Mouse (Mus musculus) G1E (cell line): Measurements from ENCODE around the gene Phactr3. TPM values are rescaled to one million over a fixed set of nuclear protein-coding genes. Genes with fewer than 3 reads are reported as not detected.

Source experiments
- ATAC-seq: 2 replicates; pipeline ENCODE4 v1.8.0; 2016; ENCODE audit warnings: mild to moderate bottlenecking; ENCODE audit not compliant: insufficient number of reproducible peaks, poor library complexity, low FRiP score, severe bottlenecking; ENCODE audit errors: extremely low read depth
- DNase-seq: peaks from one replicate; pipeline ENCODE4 v3.0.0; 2012; ENCODE audit warnings: low spot score
- H3K27me3 ChIP-seq: 2 replicates; pipeline ENCODE4 v1.6.1; 2012; ENCODE audit warnings: mild to moderate bottlenecking, low read length, inconsistent platforms; ENCODE audit not compliant: insufficient read depth
- H3K36me3 ChIP-seq: replicated peaks from 2 replicates; pipeline ENCODE3; 2012; ENCODE audit warnings: mild to moderate bottlenecking, inconsistent platforms
- H3K4me1 ChIP-seq: 2 replicates; pipeline ENCODE4 v1.6.1; 2012; ENCODE audit warnings: low read depth, low read length, inconsistent platforms, mixed read lengths; ENCODE audit not compliant: insufficient read depth
- H3K4me3 ChIP-seq: 2 replicates; pipeline ENCODE4 v1.5.1; 2012; ENCODE audit warnings: low read depth, mild to moderate bottlenecking, inconsistent platforms, low read length, moderate library complexity, mixed read lengths
- H3K9me3 ChIP-seq: replicated peaks from 2 replicates; pipeline ENCODE4 v1.6.1; 2012; ENCODE audit warnings: inconsistent platforms
- CTCF ChIP-seq: IDR thresholded peaks from 2 replicates; pipeline ENCODE4 v1.5.1; 2012; ENCODE audit warnings: low read depth, low read length, inconsistent platforms, mixed read lengths
- GATA1 ChIP-seq: IDR thresholded peaks from 2 replicates; pipeline ENCODE4 v1.6.1; 2012; ENCODE audit warnings: borderline replicate concordance, low read length, inconsistent platforms, mixed read lengths
- GATA2 ChIP-seq: IDR thresholded peaks from 2 replicates; pipeline ENCODE4 v1.6.1; 2012; ENCODE audit warnings: low read depth, low read length, inconsistent platforms, borderline replicate concordance
- POLR2AphosphoS5 ChIP-seq: IDR thresholded peaks from 2 replicates; pipeline ENCODE4 v1.6.1; 2012; ENCODE audit warnings: low read depth, low read length, inconsistent platforms; ENCODE audit not compliant: insufficient replicate concordance
- TAL1 ChIP-seq: conservative IDR thresholded peaks from 2 replicates; pipeline ENCODE4 v1.6.1; 2012; ENCODE audit warnings: low read depth, low read length, inconsistent platforms, mixed read lengths
- polyA plus RNA-seq: library from polyadenylated mRNA; stranded (reverse); fragments of >175 nt; gene quantifications from 2 replicates; pipeline ENCODE4 v1.2.3, GENCODE M21; 2012
- total RNA-seq, 2 experiments: library from RNA; stranded (forward) in 1 of 2; stranded (reverse) in 1 of 2; fragments of 200-1000 nt in 1 of 2; fragments of >200 nt in 1 of 2; fragmentation: Nextera tagmentation in 1 of 2; gene quantifications; 2 replicates each; pipeline ENCODE4 v1.2.3; 2014 to 2017

The Phactr3 gene
- total and polyA plus RNA-seq, 3 experiments = 0.05 TPM; not detected in 2

GRCm38 (mm10) chr2:178313539-178313938 lies 194.8 kb downstream of the Phactr3 start:
- Histone ChIP-seq H3K9me3 (peaks cover 96% of the 10 kb centered on the region), H3K4me3 (no peak overlapping the region), H3K4me1 (no peaks in the 10 kb centered on the region), H3K36me3 (no peaks in the 10 kb centered on the region), H3K27me3 (no peaks in the 10 kb centered on the region)
- DNase-seq (no peak), ATAC-seq (no peak)
- no peak for TF ChIP-seq CTCF
- TF ChIP-seq GATA1 = no peak
- TF ChIP-seq POLR2AphosphoS5 = no peak
- TF ChIP-seq TAL1 = no peak
- TF ChIP-seq GATA2 = no peak

GRCm38 (mm10) chr2:178316281-178316680 lies 197.5 kb downstream of the Phactr3 start:
- H3K4me1 ChIP-seq = no peaks in the 10 kb centered on the region
- DNase-seq = no peak
- no peak overlapping the region for H3K4me3 ChIP-seq
- no peaks in the 10 kb centered on the region for H3K36me3 ChIP-seq
- no peak for ATAC-seq
- TF ChIP-seq POLR2AphosphoS5 = no peak
- no peak for TF ChIP-seq CTCF
- no peak for TF ChIP-seq TAL1
- H3K9me3 ChIP-seq = peaks cover 96% of the 10 kb centered on the region
- no peaks in the 10 kb centered on the region for H3K27me3 ChIP-seq

- H3K27me3 ChIP-seq = no peaks in the 10 kb centered on the region
- TF ChIP-seq GATA2 (no peak), TAL1 (no peak), GATA1 (no peak), POLR2AphosphoS5 (no peak), CTCF (no peak)
- no peaks in the 10 kb centered on the region for H3K4me1 ChIP-seq
- ATAC-seq = no peak
- H3K4me3 ChIP-seq = no peak overlapping the region
- peaks cover 99% of the 10 kb centered on the region for H3K9me3 ChIP-seq
- DNase-seq = no peak
- H3K36me3 ChIP-seq = no peaks in the 10 kb centered on the region
Observed at GRCm38 (mm10) chr2:178319766-178320165, 201.0 kb downstream of the Phactr3 start.

- no peak for DNase-seq
- Histone ChIP-seq H3K4me1 (no peaks in the 10 kb centered on the region), H3K36me3 (no peaks in the 10 kb centered on the region), H3K27me3 (no peaks in the 10 kb centered on the region), H3K9me3 (peaks cover 99% of the 10 kb centered on the region), H3K4me3 (no peak overlapping the region)
- no peak for ATAC-seq
- TF ChIP-seq GATA1 = no peak
- no peak for TF ChIP-seq GATA2
- TF ChIP-seq CTCF = no peak
- TF ChIP-seq TAL1 = no peak
- no peak for TF ChIP-seq POLR2AphosphoS5
Observed at GRCm38 (mm10) chr2:178321271-178321670, 202.5 kb downstream of the Phactr3 start.

GRCm38 (mm10) chr2:178324410-178324809 lies 205.6 kb downstream of the Phactr3 start:
- H3K36me3 ChIP-seq = no peaks in the 10 kb centered on the region
- TF ChIP-seq TAL1 = no peak
- TF ChIP-seq CTCF = no peak
- no peak for TF ChIP-seq GATA1
- DNase-seq (no peak), ATAC-seq (no peak)
- no peaks in the 10 kb centered on the region for H3K27me3 ChIP-seq
- H3K9me3 ChIP-seq = peaks cover 92% of the 10 kb centered on the region
- H3K4me3 ChIP-seq = no peak overlapping the region
- H3K4me1 ChIP-seq = no peaks in the 10 kb centered on the region

- DNase-seq (no peak), ATAC-seq (no peak)
- H3K4me3 ChIP-seq = no peak overlapping the region
- no peaks in the 10 kb centered on the region for H3K27me3 ChIP-seq
- no peaks in the 10 kb centered on the region for H3K4me1 ChIP-seq
- H3K36me3 ChIP-seq = no peaks in the 10 kb centered on the region
- TF ChIP-seq GATA2 (no peak), TAL1 (no peak), CTCF (no peak), GATA1 (no peak), POLR2AphosphoS5 (no peak)
- H3K9me3 ChIP-seq = peaks cover 92% of the 10 kb centered on the region
Observed at GRCm38 (mm10) chr2:178324818-178325217, 206.0 kb downstream of the Phactr3 start.

- no peaks in the 10 kb centered on the region for H3K36me3 ChIP-seq
- no peak overlapping the region for H3K4me3 ChIP-seq
- DNase-seq (no peak), ATAC-seq (no peak)
- no peaks in the 10 kb centered on the region for H3K27me3 ChIP-seq
- TF ChIP-seq CTCF (no peak), POLR2AphosphoS5 (no peak), TAL1 (no peak), GATA1 (no peak), GATA2 (no peak)
- peaks cover 82% of the 10 kb centered on the region for H3K9me3 ChIP-seq
- no peaks in the 10 kb centered on the region for H3K4me1 ChIP-seq
Observed at GRCm38 (mm10) chr2:178326067-178326466, 207.3 kb downstream of the Phactr3 start.
